Mouse (Mus musculus): ENCODE measurements around the gene Gna13. TPM values are rescaled to one million over a fixed set of nuclear protein-coding genes. Genes with fewer than 3 reads are reported as not detected.

Gene Gna13
- polyA plus RNA-seq, 1 experiment from 2014 or later = 24.2 TPM

DNA sequence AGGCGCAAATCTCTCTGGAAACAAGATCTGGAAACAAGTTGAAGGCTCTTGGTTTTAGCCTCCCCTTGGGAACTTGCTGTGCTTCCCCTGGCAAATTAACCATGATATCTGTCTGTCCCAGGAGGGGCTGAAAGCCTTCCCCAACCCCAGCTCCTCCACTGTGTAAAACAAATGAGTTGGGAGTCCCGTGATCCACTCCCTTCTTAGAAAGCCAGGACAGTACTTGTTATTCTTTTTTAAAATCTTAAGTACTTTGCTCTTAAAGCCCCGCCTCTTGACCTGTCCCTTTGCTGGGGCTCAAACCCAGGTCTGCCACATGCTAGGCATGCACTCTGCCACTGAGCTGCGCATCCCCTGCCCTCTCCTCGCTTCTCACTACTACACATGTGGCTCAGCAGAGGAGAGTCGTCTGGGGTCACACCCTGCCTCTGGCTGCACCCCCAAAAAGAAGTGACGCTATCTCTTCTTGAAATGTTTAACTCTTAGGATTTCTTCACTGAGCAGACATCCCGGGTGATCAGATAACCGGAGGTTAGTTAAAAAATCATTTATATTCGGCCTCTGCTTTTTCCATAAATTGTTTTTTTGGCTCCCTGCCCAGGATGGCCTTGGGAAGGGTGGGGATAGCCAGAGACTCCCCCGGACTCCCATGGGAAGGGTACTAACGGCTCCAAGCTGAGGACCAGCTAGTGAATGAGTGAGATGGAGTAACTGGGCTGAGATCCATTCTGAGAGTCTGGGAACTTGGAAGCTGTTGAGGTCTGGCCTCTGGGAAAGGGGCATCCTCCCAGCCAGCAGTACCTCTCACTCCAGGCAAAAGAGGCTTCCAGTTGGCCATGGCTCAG lies 9.0 kb upstream of the Gna13 start:
- no peak overlapping the region for H3K4me2 ChIP-seq (ENCODE audit: low read depth, low read length, severe bottlenecking)
- no peaks in the 10 kb centered on the region for H3K36me3 ChIP-seq (ENCODE audit: control insufficient read depth, insufficient read depth, low read length)
- no peaks in the 10 kb centered on the region for H3K9me3 ChIP-seq (ENCODE audit: control insufficient read depth, low read length)
- WGBS = 77% methylated on average over 12 of the region's 12 CpGs
- no peaks in the 10 kb centered on the region for H3K27me3 ChIP-seq (ENCODE audit: control insufficient read depth, insufficient read depth, low read length)
- H3K4me3 ChIP-seq (ENCODE audit: low read depth, low read length) = no peak overlapping the region
- ATAC-seq (replicated peaks; ENCODE audit: low FRiP score) (no peak), DNase-seq (ENCODE audit: low spot score) (no peak)
- H3K27ac ChIP-seq (ENCODE audit: low read depth, low read length) = no peak overlapping the region
- 0 out of 2 replicates have a peak, but pooled peaks cover 2% of the 10 kb centered on the region for H3K4me1 ChIP-seq (replicated peaks; ENCODE audit: control insufficient read depth, insufficient read depth, low read length)
- no peak overlapping the region for H3K9ac ChIP-seq (ENCODE audit: low read length)

DNA sequence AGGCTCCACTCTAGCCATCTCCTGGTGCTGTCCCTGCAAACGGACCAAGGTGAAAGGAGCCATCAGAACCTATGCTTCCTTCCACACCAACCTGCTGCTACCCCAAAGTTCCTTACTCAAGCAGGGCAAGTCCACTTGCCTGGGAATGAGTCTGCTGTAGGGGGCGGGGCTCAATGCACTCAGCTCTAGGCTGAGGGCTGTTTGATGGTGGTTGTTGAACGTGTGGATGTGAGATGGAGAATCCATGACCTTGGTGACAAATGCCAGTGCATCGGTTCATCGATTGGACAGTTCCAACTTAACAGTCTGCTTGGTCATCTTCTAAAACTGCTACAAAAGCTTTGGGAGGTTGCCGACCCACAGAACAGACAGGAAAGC lies 8.4 kb upstream of the Gna13 start:
- DNase-seq (ENCODE audit: low spot score) = no peak
- Histone ChIP-seq H3K36me3 (ENCODE audit: control insufficient read depth, insufficient read depth, low read length) (no peaks in the 10 kb centered on the region), H3K9ac (ENCODE audit: low read length) (no peak overlapping the region), H3K4me1 (replicated peaks; ENCODE audit: control insufficient read depth, insufficient read depth, low read length) (0 out of 2 replicates have a peak, but pooled peaks cover 3% of the 10 kb centered on the region), H3K9me3 (ENCODE audit: control insufficient read depth, low read length) (no peaks in the 10 kb centered on the region), H3K27ac (ENCODE audit: low read depth, low read length) (no peak overlapping the region), H3K4me3 (ENCODE audit: low read depth, low read length) (no peak overlapping the region), H3K4me2 (ENCODE audit: low read depth, low read length, severe bottlenecking) (no peak overlapping the region), H3K27me3 (ENCODE audit: control insufficient read depth, insufficient read depth, low read length) (no peaks in the 10 kb centered on the region)
- WGBS = 88% methylated on average over 6 of the region's 6 CpGs
- no peak for ATAC-seq (replicated peaks; ENCODE audit: low FRiP score)

DNA sequence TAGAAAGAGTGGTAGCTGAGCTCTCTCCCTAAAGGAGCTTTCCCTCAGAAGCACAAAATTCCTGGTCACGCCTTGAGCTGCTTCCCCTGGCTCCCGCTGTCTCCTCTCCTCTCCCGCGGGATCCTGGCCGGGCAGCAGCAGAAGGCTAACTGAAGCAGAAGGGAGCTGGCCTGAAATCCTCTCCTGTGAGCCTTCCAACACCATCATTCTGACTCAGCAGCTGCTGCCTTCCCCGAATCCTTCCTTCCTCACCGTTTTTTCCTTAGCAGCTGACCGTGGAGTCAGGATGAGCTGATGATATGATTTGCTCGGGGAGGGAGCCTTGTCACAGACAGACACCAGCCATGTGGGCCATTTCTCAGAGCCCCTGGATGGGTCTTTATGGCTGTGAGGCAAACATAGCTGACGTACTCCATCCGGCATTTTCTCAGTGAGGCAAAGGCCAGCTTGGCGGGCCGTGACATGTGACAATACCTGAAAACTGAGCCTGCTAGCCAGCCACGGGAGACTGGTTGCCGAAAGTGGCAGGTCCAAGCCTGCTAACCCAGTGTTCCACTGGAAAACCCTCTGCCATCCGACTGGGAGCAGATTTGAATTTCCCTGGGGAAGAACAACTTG lies 6.8 kb upstream of the Gna13 start:
- DNase-seq (ENCODE audit: low spot score) (peak; percentile 39), ATAC-seq (replicated peaks; ENCODE audit: low FRiP score) (no peak)
- Histone ChIP-seq H3K4me3 (ENCODE audit: low read depth, low read length) (no peak overlapping the region), H3K27me3 (ENCODE audit: control insufficient read depth, insufficient read depth, low read length) (no peaks in the 10 kb centered on the region), H3K4me2 (ENCODE audit: low read depth, low read length, severe bottlenecking) (no peak overlapping the region), H3K9ac (ENCODE audit: low read length) (no peak overlapping the region), H3K36me3 (ENCODE audit: control insufficient read depth, insufficient read depth, low read length) (no peaks in the 10 kb centered on the region), H3K27ac (ENCODE audit: low read depth, low read length) (no peak overlapping the region), H3K4me1 (replicated peaks; ENCODE audit: control insufficient read depth, insufficient read depth, low read length) (0 out of 2 replicates have a peak, but pooled peaks cover 4% of the 10 kb centered on the region), H3K9me3 (ENCODE audit: control insufficient read depth, low read length) (no peaks in the 10 kb centered on the region)
- 78% methylated on average over 16 of the region's 16 CpGs for WGBS

DNA sequence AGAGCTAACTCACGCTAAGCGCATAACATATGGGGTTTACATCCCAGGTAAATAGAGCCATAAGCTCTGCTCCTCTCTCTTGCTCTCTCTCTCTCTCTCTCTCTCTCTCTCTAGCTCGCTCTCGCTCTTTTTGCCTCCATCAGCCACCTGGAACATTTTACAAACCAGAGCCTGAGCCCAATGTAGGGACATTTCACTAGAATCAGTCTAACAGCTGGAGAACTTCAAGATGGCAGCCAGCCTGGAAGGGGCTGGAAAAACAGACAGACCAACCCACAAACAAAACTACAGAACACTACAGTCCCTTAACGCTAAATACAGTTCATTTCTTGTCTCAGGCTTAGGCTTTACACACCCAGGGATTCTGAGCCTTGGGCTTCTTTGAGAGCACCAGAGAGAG lies 5.5 kb upstream of the Gna13 start:
- ATAC-seq (replicated peaks; ENCODE audit: low FRiP score) (no peak), DNase-seq (ENCODE audit: low spot score) (peak; percentile 10)
- Histone ChIP-seq H3K27ac (ENCODE audit: low read depth, low read length) (no peak overlapping the region), H3K4me3 (ENCODE audit: low read depth, low read length) (no peak overlapping the region), H3K4me1 (replicated peaks; ENCODE audit: control insufficient read depth, insufficient read depth, low read length) (0 out of 2 replicates have a peak, but pooled peaks cover 4% of the 10 kb centered on the region), H3K27me3 (ENCODE audit: control insufficient read depth, insufficient read depth, low read length) (no peaks in the 10 kb centered on the region), H3K9me3 (ENCODE audit: control insufficient read depth, low read length) (no peaks in the 10 kb centered on the region), H3K4me2 (ENCODE audit: low read depth, low read length, severe bottlenecking) (no peak overlapping the region), H3K9ac (ENCODE audit: low read length) (no peak overlapping the region), H3K36me3 (ENCODE audit: control insufficient read depth, insufficient read depth, low read length) (no peaks in the 10 kb centered on the region)
- WGBS = 91% methylated on average over 5 of the region's 5 CpGs

DNA sequence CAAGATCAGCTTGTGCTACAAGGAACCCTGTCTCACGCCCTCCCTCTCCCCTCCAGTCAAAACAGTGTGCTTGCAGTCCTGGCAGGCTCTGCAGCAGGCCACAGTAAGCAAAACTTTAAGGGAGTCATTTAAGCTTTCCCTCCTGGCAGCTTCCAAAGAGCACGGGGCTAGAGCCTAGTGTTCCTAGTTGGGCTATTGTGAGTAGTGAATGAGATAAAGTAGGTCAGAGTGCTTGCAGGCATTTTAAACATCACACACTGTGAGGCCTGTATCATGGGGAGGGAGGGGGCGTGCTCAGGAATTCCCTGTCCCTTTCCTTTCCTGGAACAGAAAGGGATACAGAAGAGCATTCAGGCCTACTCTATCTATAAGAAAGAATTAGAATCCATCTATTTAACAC lies 4.1 kb upstream of the Gna13 start:
- H3K9ac ChIP-seq (ENCODE audit: low read length) = no peak overlapping the region
- DNase-seq (ENCODE audit: low spot score) = peak; percentile 55
- H3K36me3 ChIP-seq (ENCODE audit: control insufficient read depth, insufficient read depth, low read length) = no peaks in the 10 kb centered on the region
- WGBS = 13% methylated on average over 3 of the region's 3 CpGs
- no peak overlapping the region for H3K4me2 ChIP-seq (ENCODE audit: low read depth, low read length, severe bottlenecking)
- H3K27ac ChIP-seq (ENCODE audit: low read depth, low read length) = 0 out of 2 replicates have a peak overlapping the region, but pooled peaks have one; percentile 38
- H3K9me3 ChIP-seq (ENCODE audit: control insufficient read depth, low read length) = no peaks in the 10 kb centered on the region
- no peaks in the 10 kb centered on the region for H3K27me3 ChIP-seq (ENCODE audit: control insufficient read depth, insufficient read depth, low read length)
- ATAC-seq (replicated peaks; ENCODE audit: low FRiP score) = no peak; the same call in 1 of the 2 replicates
- H3K4me3 ChIP-seq (ENCODE audit: low read depth, low read length) = no peak overlapping the region
- 0 out of 2 replicates have a peak, but pooled peaks cover 4% of the 10 kb centered on the region for H3K4me1 ChIP-seq (replicated peaks; ENCODE audit: control insufficient read depth, insufficient read depth, low read length)

DNA sequence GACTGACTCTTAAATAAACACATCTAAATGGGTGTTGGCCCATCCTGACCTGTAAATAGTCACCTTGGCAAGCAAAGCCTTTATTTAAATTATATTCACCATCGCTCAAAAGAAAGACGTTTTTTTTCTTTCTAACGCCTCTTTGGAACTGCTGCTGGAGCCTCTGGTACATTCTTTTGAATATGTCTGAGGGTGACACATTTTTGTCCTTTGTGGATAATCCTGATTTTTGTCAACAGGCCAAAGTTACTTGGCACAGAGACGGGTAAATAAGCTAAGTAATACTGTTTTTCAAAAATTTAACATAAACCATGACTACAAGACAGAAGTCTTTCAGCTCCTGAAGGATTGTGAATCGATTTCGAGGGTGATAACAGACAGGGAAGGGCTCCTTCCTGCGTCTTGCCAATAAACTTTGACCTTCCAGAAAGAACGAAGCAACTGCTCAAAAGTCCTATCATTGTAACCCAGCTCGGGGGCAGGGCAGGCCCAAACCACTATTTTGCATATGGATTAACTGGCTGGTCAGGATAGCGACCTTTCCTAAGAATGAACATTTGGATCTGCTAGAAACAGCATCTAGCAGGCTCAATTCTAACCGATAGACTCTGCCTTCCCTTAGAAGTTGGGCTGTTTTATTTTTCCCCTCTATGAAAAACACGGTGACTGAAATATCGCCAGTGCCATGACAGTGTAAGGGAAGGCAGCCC lies 3.4 kb upstream of the Gna13 start:
- Histone ChIP-seq H3K9ac (ENCODE audit: low read length) (no peak overlapping the region), H3K9me3 (ENCODE audit: control insufficient read depth, low read length) (no peaks in the 10 kb centered on the region), H3K27me3 (ENCODE audit: control insufficient read depth, insufficient read depth, low read length) (no peaks in the 10 kb centered on the region), H3K4me2 (ENCODE audit: low read depth, low read length, severe bottlenecking) (no peak overlapping the region), H3K36me3 (ENCODE audit: control insufficient read depth, insufficient read depth, low read length) (no peaks in the 10 kb centered on the region), H3K4me1 (replicated peaks; ENCODE audit: control insufficient read depth, insufficient read depth, low read length) (0 out of 2 replicates have a peak, but pooled peaks cover 4% of the 10 kb centered on the region), H3K27ac (ENCODE audit: low read depth, low read length) (no peak overlapping the region), H3K4me3 (ENCODE audit: low read depth, low read length) (no peak overlapping the region)
- DNase-seq (ENCODE audit: low spot score) (peak; percentile 38), ATAC-seq (replicated peaks; ENCODE audit: low FRiP score) (no peak)
- WGBS = 29% methylated on average over 13 of the region's 13 CpGs

DNA sequence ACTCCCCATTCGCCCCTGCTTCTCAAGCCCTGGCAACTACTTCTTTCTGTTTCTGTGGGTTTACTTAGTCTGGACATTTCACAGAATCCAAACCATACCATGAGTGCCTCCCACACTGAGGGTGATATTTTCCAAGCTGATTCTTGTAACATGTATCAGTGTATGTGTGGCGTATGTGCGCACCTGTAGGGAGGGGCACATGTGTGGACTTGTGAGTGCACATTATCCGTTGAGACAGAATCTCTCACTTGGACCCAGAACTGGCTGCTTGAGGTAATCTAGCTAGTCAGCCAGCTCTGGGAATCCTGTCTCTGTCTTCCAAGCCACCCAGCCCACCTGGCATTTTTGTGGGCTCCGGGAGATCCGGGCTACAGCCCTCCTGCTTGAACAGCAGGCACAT lies 2.5 kb upstream of the Gna13 start:
- 0 out of 2 replicates have a peak, but pooled peaks cover 4% of the 10 kb centered on the region for H3K4me1 ChIP-seq (replicated peaks; ENCODE audit: control insufficient read depth, insufficient read depth, low read length)
- H3K27ac ChIP-seq (ENCODE audit: low read depth, low read length) = no peak overlapping the region
- WGBS = 90% methylated on average over 6 of the region's 6 CpGs

DNA sequence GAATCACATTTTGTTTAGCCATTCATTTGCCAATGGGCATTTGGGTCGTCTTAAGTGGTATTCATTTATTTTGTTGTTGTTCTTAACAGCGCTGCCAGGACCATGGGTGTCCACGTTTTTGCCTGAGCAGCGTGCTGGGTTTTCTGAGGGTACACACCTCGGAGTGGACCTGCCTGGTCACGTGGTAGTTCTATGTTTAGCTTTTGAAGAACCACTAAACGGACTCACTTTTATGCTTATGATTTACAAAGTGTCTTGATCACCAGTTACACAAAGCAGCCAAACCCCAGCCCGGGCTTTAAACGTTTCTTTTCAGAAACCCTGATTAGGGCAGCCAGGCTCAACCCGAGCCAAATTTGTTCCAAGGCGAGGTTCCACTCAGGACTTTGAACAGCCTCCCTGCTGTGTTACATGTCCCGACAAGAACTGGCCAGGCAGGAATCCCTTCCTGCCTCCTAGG lies 2.0 kb upstream of the Gna13 start:
- no peaks in the 10 kb centered on the region for H3K27me3 ChIP-seq (ENCODE audit: control insufficient read depth, insufficient read depth, low read length)
- H3K4me3 ChIP-seq (ENCODE audit: low read depth, low read length) = no peak overlapping the region
- H3K9ac ChIP-seq (ENCODE audit: low read length) = no peak overlapping the region
- H3K4me2 ChIP-seq (ENCODE audit: low read depth, low read length, severe bottlenecking) = no peak overlapping the region
- ATAC-seq (replicated peaks; ENCODE audit: low FRiP score) = no peak
- H3K27ac ChIP-seq (ENCODE audit: low read depth, low read length) = no peak overlapping the region
- no peaks in the 10 kb centered on the region for H3K9me3 ChIP-seq (ENCODE audit: control insufficient read depth, low read length)
- DNase-seq (ENCODE audit: low spot score) = no peak
- H3K4me1 ChIP-seq (replicated peaks; ENCODE audit: control insufficient read depth, insufficient read depth, low read length) = 0 out of 2 replicates have a peak, but pooled peaks cover 4% of the 10 kb centered on the region
- H3K36me3 ChIP-seq (ENCODE audit: control insufficient read depth, insufficient read depth, low read length) = no peaks in the 10 kb centered on the region
- 69% methylated on average over 12 of the region's 12 CpGs for WGBS

More for the DNA sequence above, 2.5 kb upstream of the Gna13 start:
- ATAC-seq (replicated peaks; ENCODE audit: low FRiP score) (no peak), DNase-seq (ENCODE audit: low spot score) (no peak)
- H3K27me3 ChIP-seq (ENCODE audit: control insufficient read depth, insufficient read depth, low read length) = no peaks in the 10 kb centered on the region
- no peaks in the 10 kb centered on the region for H3K36me3 ChIP-seq (ENCODE audit: control insufficient read depth, insufficient read depth, low read length)
- H3K4me3 ChIP-seq (ENCODE audit: low read depth, low read length) = no peak overlapping the region
- no peaks in the 10 kb centered on the region for H3K9me3 ChIP-seq (ENCODE audit: control insufficient read depth, low read length)
- H3K4me2 ChIP-seq (ENCODE audit: low read depth, low read length, severe bottlenecking) = no peak overlapping the region
- no peak overlapping the region for H3K9ac ChIP-seq (ENCODE audit: low read length)
